Mouse (Mus musculus) B cell, adult 62 days (primary cell): Measurements from ENCODE around the gene Chst3. TPM values are rescaled to one million over a fixed set of nuclear protein-coding genes. Genes with fewer than 3 reads are reported as not detected.

Source experiments
- total RNA-seq: library from RNA; stranded (reverse); gene quantifications from 4 replicates; pipeline ENCODE4 v1.2.4, GENCODE M21; 2023

Gene Chst3
- 129 to 156 TPM (median 134 TPM) in 4 replicates for total RNA-seq

DNA sequence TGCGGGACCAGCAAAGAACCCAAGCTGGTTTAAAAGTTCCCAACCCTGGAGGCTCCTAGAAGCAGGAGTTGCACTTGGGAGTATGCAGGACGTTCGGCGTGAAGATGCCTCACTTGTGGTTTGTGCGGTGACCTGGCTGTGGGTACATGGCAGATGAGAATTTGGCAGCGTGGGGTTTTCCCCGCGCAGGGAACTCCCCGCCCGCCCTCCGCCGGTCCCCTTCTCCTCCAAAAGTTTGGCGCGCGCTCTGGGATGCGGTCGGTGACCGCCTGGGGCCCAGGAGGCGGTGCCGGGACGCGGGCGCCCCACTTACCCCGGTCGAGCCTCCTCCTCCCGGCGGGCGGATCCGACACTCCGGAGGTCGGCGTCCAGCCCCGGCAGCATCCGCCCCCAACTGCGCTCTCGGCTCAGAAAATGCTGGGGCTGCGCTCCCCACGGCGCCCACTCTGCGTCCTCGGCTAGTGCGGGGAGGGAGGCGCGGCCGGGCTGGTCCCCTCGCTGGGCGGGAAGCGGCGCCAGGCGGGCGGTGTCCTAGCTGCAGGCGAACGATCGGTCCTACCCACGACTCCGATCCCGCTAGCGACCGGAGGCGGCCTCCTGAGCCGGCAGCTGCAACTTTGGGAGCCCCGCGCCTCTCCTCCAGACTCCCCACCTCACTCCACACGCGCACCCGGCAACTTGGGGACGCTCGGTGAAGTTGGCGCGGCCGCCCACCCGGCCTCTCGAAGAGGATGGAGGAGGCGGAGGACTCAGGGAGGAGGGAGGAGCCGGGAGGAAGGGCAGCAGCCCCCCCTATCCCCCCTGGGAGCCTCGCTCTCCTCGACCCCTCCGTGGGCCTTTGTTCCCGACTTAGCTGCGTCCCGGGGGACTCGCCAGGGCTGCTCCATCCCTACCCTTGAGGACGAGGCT, at the start of gene Chst3:
Gene Chst3, minus strand, starts transcription at position 670 of the 909 bp plus-strand sequence.

Other genes starting within 250 kb of the Chst3 start
- 15.9 to 21.6 TPM (median 17.8 TPM) in 4 replicates for gene Ascc1, start 216.5 kb downstream of the Chst3 start, total RNA-seq
- 51.8 to 63.6 TPM (median 58.5 TPM) in 4 replicates for gene Anapc16, start 216.1 kb downstream of the Chst3 start, total RNA-seq
- gene Spock2, start 113.0 kb downstream of the Chst3 start, total RNA-seq: 0.55 to 1.2 TPM (median 0.92 TPM) in 4 replicates
- gene Psap, start 58.4 kb upstream of the Chst3 start, total RNA-seq: 613 to 637 TPM (median 625 TPM) in 4 replicates
- gene Vsir, start 127.6 kb upstream of the Chst3 start, total RNA-seq: 22.9 to 24.6 TPM (median 24.2 TPM) in 4 replicates
- not detected in 4 replicates for gene Gm17455, start 180.5 kb upstream of the Chst3 start, total RNA-seq